In the genomic region with DNA sequence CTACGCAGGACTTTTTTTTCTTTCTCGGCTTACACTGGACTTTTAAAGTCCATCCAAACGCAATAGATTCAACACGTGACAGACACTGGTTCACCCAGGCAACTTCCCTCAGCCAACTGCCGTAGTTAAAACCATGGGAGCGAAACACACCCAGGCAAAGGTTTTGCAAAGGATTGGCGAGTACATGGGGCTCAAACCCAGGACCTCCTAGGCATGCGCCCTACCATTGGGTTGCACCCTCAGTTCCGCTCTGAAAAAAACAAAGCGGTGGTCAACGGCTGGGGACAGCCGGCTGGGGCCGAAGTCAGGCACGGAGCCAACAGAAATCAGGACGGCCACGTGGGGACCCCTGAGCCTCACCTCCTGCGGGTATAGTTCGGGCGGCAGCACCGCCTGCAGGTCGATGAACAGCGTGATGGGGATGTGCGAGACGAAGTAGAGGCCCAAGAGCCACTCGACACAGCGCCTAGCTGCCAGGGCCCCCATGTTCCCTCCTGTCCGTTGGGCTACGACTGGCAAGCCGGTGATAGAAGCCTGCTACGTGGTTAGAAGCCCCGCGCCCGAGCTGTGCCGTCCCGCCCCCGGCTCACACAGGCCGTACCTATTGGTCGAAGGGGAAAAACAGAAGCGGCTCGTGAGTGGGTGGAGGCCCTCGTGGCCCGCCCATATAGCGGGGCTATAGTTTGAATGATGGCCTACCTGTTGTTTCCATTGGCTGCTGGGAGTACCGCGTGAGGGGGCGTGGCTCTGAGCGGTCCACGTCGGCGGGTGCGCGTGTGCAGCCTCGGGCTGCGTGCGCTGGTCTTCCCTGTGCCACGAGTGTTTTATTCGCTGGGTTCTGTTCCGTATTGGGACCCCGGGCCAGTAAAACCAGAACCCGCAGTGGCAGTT, we compare ENCODE assay signal across 8 mouse cellular contexts. TPM values are rescaled to one million over a fixed set of nuclear protein-coding genes. Genes with fewer than 3 reads are reported as not detected.
A peak's percentile ranks its signal among the peaks of the same experiment; 100 is the strongest.
DNase-seq lines count a peak whose midpoint lies in the region; ATAC-seq lines count a peak whose summit lies in the region.

A gene (minus strand): TSS at position 610 of the 891 bp plus-strand sequence.

- DNase-seq in c-Kit-negative CD71-positive TER-119-positive erythroid progenitor cells, embryonic 14.5 days (ENCODE audit: low read depth, low spot score), result peak; percentile 89
- DNase-seq in fibroblast of lung, adult 2 months (ENCODE audit: low read depth), result peak; percentile 96
- DNase-seq in kidney, postnatal 14 days, result peak; percentile 97
- DNase-seq in liver, embryonic 13.5 days, result peak; percentile 94
- peak; percentile 94 for DNase-seq in neural tube, embryonic 10.5 days (ENCODE audit: extremely low spot score, low spot score)

- H3K4me1 ChIP-seq in heart, embryonic 14.5 days (ENCODE audit: control insufficient read depth in 2 of 2, insufficient read depth in 2 of 2, low read length in 2 of 2), result peaks cover 5 to 17% of the 10 kb centered on the region in 2 experiments
- peaks cover 55% of the 10 kb centered on the region for H3K4me1 ChIP-seq in liver, embryonic 13.5 days (replicated peaks)
- peaks cover 15% of the 10 kb centered on the region for H3K4me1 ChIP-seq in stomach, embryonic 16.5 days (ENCODE audit: control insufficient read depth, insufficient read depth, low read length)

- peak; percentile 99 for ATAC-seq in CD4-positive, CD25-positive, alpha-beta regulatory T cell, adult 4 months
- ATAC-seq in heart, embryonic 14.5 days (ENCODE audit: insufficient number of reproducible peaks, insufficient read depth, low FRiP score, low read depth), result peak; percentile 99
- ATAC-seq in liver, embryonic 13.5 days (ENCODE audit: low read depth), result peak; percentile 100
- ATAC-seq in stomach, embryonic 16.5 days (ENCODE audit: insufficient read depth, low FRiP score), result peak; percentile 100

- H3K4me2 ChIP-seq in heart, embryonic 14.5 days (ENCODE audit: low read length), result peak within 1 kb of the TSS; percentile 88
- H3K4me2 ChIP-seq in liver, embryonic 13.5 days, result peak within 1 kb of the TSS; percentile 91
- peak within 1 kb of the TSS; percentile 85 for H3K4me2 ChIP-seq in stomach, embryonic 16.5 days (ENCODE audit: low read depth, low read length)

- H3K9ac ChIP-seq in heart, embryonic 14.5 days (ENCODE audit: low read length), result peak within 1 kb of the TSS; percentile 80
- H3K9ac ChIP-seq in liver, embryonic 13.5 days, result peak within 1 kb of the TSS; percentile 87
- peak within 1 kb of the TSS; percentile 81 for H3K9ac ChIP-seq in stomach, embryonic 16.5 days (ENCODE audit: low read length)

- peaks cover 4% of the 10 kb centered on the region for H3K36me3 ChIP-seq in heart, embryonic 14.5 days (ENCODE audit: control insufficient read depth, insufficient read depth, low read length)
- 0 out of 2 replicates have a peak, but pooled peaks cover 2% of the 10 kb centered on the region for H3K36me3 ChIP-seq in liver, embryonic 13.5 days
- H3K36me3 ChIP-seq in stomach, embryonic 16.5 days (ENCODE audit: control insufficient read depth, insufficient read depth, low read length), result no peaks in the 10 kb centered on the region

- peak within 1 kb of the TSS; percentile 67 to 93 for H3K4me3 ChIP-seq in heart, embryonic 14.5 days (ENCODE audit: control insufficient read depth in 1 of 2, insufficient read depth in 1 of 2, low read depth in 1 of 2, low read length in 2 of 2)
- H3K4me3 ChIP-seq in liver, embryonic 13.5 days (replicated peaks), result peak within 1 kb of the TSS; percentile 82
- peak within 1 kb of the TSS; percentile 77 for H3K4me3 ChIP-seq in stomach, embryonic 16.5 days (replicated peaks; ENCODE audit: low read length)

- peak within 1 kb of the TSS; percentile 69 to 81 for H3K27ac ChIP-seq in heart, embryonic 14.5 days (replicated peaks in 1 of 2; ENCODE audit: control insufficient read depth in 1 of 2, insufficient read depth in 1 of 2, low read depth in 2 of 2, low read length in 2 of 2)
- peak within 1 kb of the TSS; percentile 83 for H3K27ac ChIP-seq in liver, embryonic 13.5 days
- H3K27ac ChIP-seq in stomach, embryonic 16.5 days (ENCODE audit: low read length), result peak within 1 kb of the TSS; percentile 84

- H3K27me3 ChIP-seq in heart, embryonic 14.5 days (ENCODE audit: control insufficient read depth, insufficient read depth, low read length), result no peaks in the 10 kb centered on the region
- H3K27me3 ChIP-seq in liver, embryonic 13.5 days, result no peaks in the 10 kb centered on the region
- H3K27me3 ChIP-seq in stomach, embryonic 16.5 days (ENCODE audit: control insufficient read depth, insufficient read depth, low read length), result no peaks in the 10 kb centered on the region

- WGBS in heart, embryonic 14.5 days, result under 1% methylated on average over 60 of the region's 60 CpGs
- WGBS in liver, embryonic 13.5 days (ENCODE audit: insufficient replicate concordance), result under 1% methylated on average over 60 of the region's 60 CpGs
- WGBS in stomach, embryonic 16.5 days, result under 1% methylated on average over 60 of the region's 60 CpGs

- peaks cover 5% of the 10 kb centered on the region; the same call in 1 of the 2 replicates for H3K9me3 ChIP-seq in heart, embryonic 14.5 days (ENCODE audit: control insufficient read depth, low read length)
- H3K9me3 ChIP-seq in liver, embryonic 13.5 days (replicated peaks), result 0 out of 2 replicates have a peak, but pooled peaks cover 4% of the 10 kb centered on the region
- H3K9me3 ChIP-seq in stomach, embryonic 16.5 days (replicated peaks; ENCODE audit: control insufficient read depth, low read length), result peaks cover 7% of the 10 kb centered on the region; the same call in 1 of the 2 replicates

RNA-seq across cellular contexts. Expression of the gene that starts here (rescaled TPM):
- polyA plus RNA-seq in CD4-positive, CD25-positive, alpha-beta regulatory T cell, adult 4 months (2017; shearing (Covaris generic)), result 10 to 100 TPM; 17.4 to 21.3 TPM
- polyA plus RNA-seq in heart, embryonic 14.5 days (2014; fragmentation: Nextera tagmentation; extraction: Ambion mirVana), result 51.7 and 54.7 TPM in 2 replicates
- polyA plus RNA-seq in liver, embryonic 13.5 days (2015; fragmentation: Nextera tagmentation; extraction: Ambion mirVana), result 110 and 122 TPM in 2 replicates
- 213 and 223 TPM in 2 replicates for polyA plus RNA-seq in stomach, embryonic 16.5 days (2015; fragmentation: Nextera tagmentation; extraction: Ambion mirVana)

Comparison
In these comparisons a context has a peak if more than half of its experiments do, and no peak if none do; other contexts are left out.
1. Peak in every context shown above with its lines: DNase-seq, ATAC-seq, H3K4me3 ChIP-seq and H3K27ac ChIP-seq.